Mouse (Mus musculus) kidney, postnatal 10 days (tissue): ENCODE results near the gene Jund.
A peak's percentile ranks its signal among the peaks of the same experiment; 100 is the strongest.

Source experiments
- DNase-seq: peaks from one replicate; pipeline ENCODE4 v3.0.0; 2021; ENCODE audit warnings: mixed read lengths

Gene Jund

GRCm38 (mm10) chr8:70700555-70700922 is 1.8 kb downstream of the Jund start:
- peak; percentile 96 for DNase-seq

GRCm38 (mm10) chr8:70701048-70701981 is 2.6 kb downstream of the Jund start:
- no peak for DNase-seq

GRCm38 (mm10) chr8:70701982-70702841 is 3.5 kb downstream of the Jund start:
- DNase-seq: no peak

- no peak for DNase-seq
Measured at GRCm38 (mm10) chr8:70702842-70703182, 4.1 kb downstream of the Jund start.

- DNase-seq: no peak
Measured at GRCm38 (mm10) chr8:70703287-70703686, 4.5 kb downstream of the Jund start, which contains the start of gene Iqcn. Gene Iqcn, plus strand, starts transcription at chr8:70703457.

- no peak for DNase-seq
Measured at GRCm38 (mm10) chr8:70708281-70708680, 9.5 kb downstream of the Jund start.

GRCm38 (mm10) chr8:70709794-70710193 is 11.0 kb downstream of the Jund start:
- no peak for DNase-seq

- DNase-seq: peak; percentile 46
Measured at GRCm38 (mm10) chr8:70710296-70710695, 11.5 kb downstream of the Jund start.

- DNase-seq: no peak
Measured at GRCm38 (mm10) chr8:70711041-70711440, 12.3 kb downstream of the Jund start.

- no peak for DNase-seq
Measured at GRCm38 (mm10) chr8:70713991-70714390, 15.2 kb downstream of the Jund start.

GRCm38 (mm10) chr8:70715086-70715485 is 16.3 kb downstream of the Jund start:
- no peak for DNase-seq

- DNase-seq: no peak
Measured at GRCm38 (mm10) chr8:70716521-70717400, 18.0 kb downstream of the Jund start.

- DNase-seq: peak; percentile 82
Measured at GRCm38 (mm10) chr8:70718297-70718696, 19.5 kb downstream of the Jund start, which contains the start of gene Gm3336. Gene Gm3336, plus strand, starts transcription at chr8:70718543.

- DNase-seq: no peak
Measured at GRCm38 (mm10) chr8:70719796-70720270, 21.1 kb downstream of the Jund start.

- DNase-seq: peak; percentile 89
Measured at GRCm38 (mm10) chr8:70720739-70721138, 22.0 kb downstream of the Jund start.

- no peak for DNase-seq
Measured at GRCm38 (mm10) chr8:70721601-70722000, 22.9 kb downstream of the Jund start.

GRCm38 (mm10) chr8:70723486-70724210 is 24.9 kb downstream of the Jund start, which contains the start of gene Pde4c:
Gene Pde4c, plus strand, starts transcription at chr8:70723720.
- DNase-seq: peak; percentile 91

GRCm38 (mm10) chr8:70724216-70724615 is 25.5 kb downstream of the Jund start:
- DNase-seq: no peak

- peak; percentile 83 for DNase-seq
Measured at GRCm38 (mm10) chr8:70725792-70726447, 27.2 kb downstream of the Jund start.

- DNase-seq: no peak
Measured at GRCm38 (mm10) chr8:70726721-70727120, 28.0 kb downstream of the Jund start.
